In genomic region chr9:60858306-60858960, GRCm38 (mm10) we compare ENCODE assay signal across 8 mouse cellular contexts.
A peak's percentile ranks its signal among the peaks of the same experiment; 100 is the strongest.
DNase-seq lines count a peak whose midpoint lies in the region; ATAC-seq and TF ChIP-seq lines count a peak whose summit lies in the region.

No protein-coding gene starts in this region.

- H3K4me3 ChIP-seq in heart, embryonic 10.5 days: peak overlapping the region; percentile 32; the same call in 1 of the 2 replicates
- H3K4me3 ChIP-seq in E14TG2a.4 (replicated peaks; ENCODE audit: low read length): no peak overlapping the region
- H3K4me3 ChIP-seq in hindbrain, embryonic 13.5 days: no peak overlapping the region
- no peak overlapping the region for H3K4me3 ChIP-seq in lung, embryonic 15.5 days

- H3K9ac ChIP-seq in hindbrain, embryonic 13.5 days: no peak overlapping the region
- H3K9ac ChIP-seq in lung, embryonic 15.5 days: no peak overlapping the region

- no peak for ATAC-seq in hindbrain, embryonic 13.5 days (ENCODE audit: low FRiP score)
- ATAC-seq in lung, embryonic 15.5 days (ENCODE audit: borderline replicate concordance, extremely low read depth, low FRiP score, low TSS enrichment): no peak
- ATAC-seq in activated CD4-positive, CD25-positive, alpha-beta regulatory T cell, adult 4 months: no peak

- TF ChIP-seq CTCF in E14TG2a.4 (conservative IDR thresholded peaks at IDR 0.05; ENCODE audit: low read length): peak; percentile 54

- H3K36me3 ChIP-seq in heart, embryonic 10.5 days: peaks cover 63% of the 10 kb centered on the region
- peaks cover 28% of the 10 kb centered on the region for H3K36me3 ChIP-seq in E14TG2a.4 (ENCODE audit: insufficient read depth, low read length)
- H3K36me3 ChIP-seq in hindbrain, embryonic 13.5 days: 0 out of 2 replicates have a peak, but pooled peaks cover 3% of the 10 kb centered on the region
- H3K36me3 ChIP-seq in lung, embryonic 15.5 days: peaks cover 35% of the 10 kb centered on the region

- 41% methylated on average over 11 of the region's 11 CpGs for WGBS in heart, embryonic 10.5 days
- WGBS in hindbrain, embryonic 13.5 days: 40% methylated on average over 11 of the region's 11 CpGs
- 42% methylated on average over 11 of the region's 11 CpGs for WGBS in lung, embryonic 15.5 days

- H3K4me1 ChIP-seq in heart, embryonic 10.5 days: peaks cover 6% of the 10 kb centered on the region
- peaks cover 18% of the 10 kb centered on the region for H3K4me1 ChIP-seq in E14TG2a.4 (replicated peaks; ENCODE audit: low read depth, low read length)
- peaks cover 17% of the 10 kb centered on the region for H3K4me1 ChIP-seq in hindbrain, embryonic 13.5 days (replicated peaks)
- H3K4me1 ChIP-seq in lung, embryonic 15.5 days: peaks cover 7% of the 10 kb centered on the region

- peak overlapping the region; percentile 42 for H3K4me2 ChIP-seq in hindbrain, embryonic 13.5 days
- H3K4me2 ChIP-seq in lung, embryonic 15.5 days: peak overlapping the region; percentile 30

- H3K27me3 ChIP-seq in heart, embryonic 10.5 days (ENCODE audit: insufficient read depth, poor library complexity, severe bottlenecking): no peaks in the 10 kb centered on the region
- no peaks in the 10 kb centered on the region for H3K27me3 ChIP-seq in E14TG2a.4 (ENCODE audit: insufficient read depth, low read length)
- H3K27me3 ChIP-seq in hindbrain, embryonic 13.5 days: no peaks in the 10 kb centered on the region
- H3K27me3 ChIP-seq in lung, embryonic 15.5 days: no peaks in the 10 kb centered on the region

- no peak overlapping the region for H3K27ac ChIP-seq in heart, embryonic 10.5 days
- H3K27ac ChIP-seq in hindbrain, embryonic 13.5 days: peak overlapping the region; percentile 36; the same call in 1 of the 2 replicates
- H3K27ac ChIP-seq in lung, embryonic 15.5 days: no peak overlapping the region

- no peaks in the 10 kb centered on the region for H3K9me3 ChIP-seq in heart, embryonic 10.5 days
- H3K9me3 ChIP-seq in E14TG2a.4 (ENCODE audit: low read length): no peaks in the 10 kb centered on the region
- H3K9me3 ChIP-seq in hindbrain, embryonic 13.5 days: no peaks in the 10 kb centered on the region
- no peaks in the 10 kb centered on the region for H3K9me3 ChIP-seq in lung, embryonic 15.5 days

- no peak for DNase-seq in heart, embryonic 10.5 days (ENCODE audit: low spot score)
- DNase-seq in heart, adult 8-10 months (ENCODE audit: low spot score): no peak
- peak; percentile 59 for DNase-seq in embryo, embryonic 9.5 days (ENCODE audit: extremely low spot score)
- DNase-seq in retina, embryonic 14.5 days (ENCODE audit: low spot score): peak; percentile 84

Comparison
In these comparisons a context has a peak if more than half of its experiments do, and no peak if none do; other contexts are left out.
1. DNase-seq: peak in embryo, embryonic 9.5 days (single experiment) and retina, embryonic 14.5 days (single experiment); none in heart, embryonic 10.5 days (single experiment) and heart, adult 8-10 months (single experiment).